Mouse (Mus musculus) retina, adult 2 months (tissue): Measurements from ENCODE around the gene Ugt1a2.
"Not testable (repeated sequence)": the region's sequence is repeated elsewhere in the genome, so short reads cannot be mapped to it uniquely, and the experiment has no call there.

Experiments
- DNase-seq: peaks from one replicate; pipeline ENCODE4 v3.0.0-alpha.2; 2012; ENCODE audit warnings: low read depth, low spot score

Ugt1a2 gene

DNA sequence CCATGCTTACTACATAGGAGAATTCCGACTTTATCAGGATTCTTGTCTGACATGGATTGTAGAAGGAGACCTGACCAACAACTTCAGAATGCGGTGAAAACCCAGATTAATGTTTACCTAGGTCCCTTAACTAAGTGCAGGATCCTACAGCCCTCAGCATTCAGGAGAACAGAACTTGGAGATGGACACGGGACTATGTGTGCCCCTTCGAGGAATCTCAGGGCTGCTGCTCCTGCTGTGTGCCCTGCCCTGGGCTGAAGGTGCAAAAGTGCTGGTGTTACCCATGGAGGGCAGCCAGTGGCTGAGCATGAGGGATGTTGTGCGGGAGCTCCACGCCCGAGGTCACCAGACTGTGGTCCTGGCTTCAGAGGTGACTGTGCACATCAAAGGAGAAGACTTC lies at the start of gene Ugt1a2:
Gene Ugt1a2 (plus strand): TSS at position 146 of the 400 bp plus-strand sequence.
- DNase-seq = no peak

DNA sequence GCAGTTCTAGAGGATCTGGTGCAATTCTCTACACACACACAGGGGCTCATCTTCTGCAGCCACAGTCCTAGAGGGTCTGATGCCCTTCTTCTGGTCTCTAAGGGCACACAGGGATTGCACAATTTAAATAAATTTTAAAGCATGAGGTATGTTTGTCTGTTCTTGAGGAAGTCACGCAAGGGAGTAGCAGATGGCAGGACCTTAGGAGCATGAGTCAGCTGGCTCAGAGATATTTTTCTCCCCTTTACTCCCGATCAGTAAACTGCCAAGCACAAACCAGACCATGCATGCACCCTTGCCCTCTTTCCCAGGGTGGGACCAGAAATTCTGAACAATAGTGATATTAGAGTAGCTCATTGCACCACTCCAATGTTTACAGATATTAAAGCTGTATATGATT lies 42.0 kb upstream of the Ugt1a2 start:
- DNase-seq = no peak

DNA sequence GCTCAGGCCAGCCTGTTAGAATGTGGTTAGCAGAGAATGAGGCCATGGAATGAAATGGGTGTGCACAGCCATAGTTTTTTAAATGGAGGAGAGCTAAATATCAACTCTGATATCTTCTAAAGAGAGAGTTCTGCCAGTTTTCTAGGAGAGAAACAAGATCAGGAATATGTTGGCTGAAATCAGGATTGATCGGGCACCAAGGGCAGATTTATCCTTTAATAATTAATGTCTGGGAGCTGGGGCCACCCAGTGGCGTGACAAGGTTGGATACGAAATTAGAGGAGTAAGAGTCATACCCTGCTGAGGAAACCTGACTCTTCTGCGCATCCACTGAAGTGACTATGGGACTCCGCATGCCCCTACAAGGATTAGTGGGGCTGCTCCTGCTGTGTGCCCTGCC lies 34.7 kb upstream of the Ugt1a2 start, which contains the start of gene Ugt1a5:
Gene Ugt1a5 (plus strand): TSS at position 302 of the 400 bp plus-strand sequence.
- DNase-seq = no peak

DNA sequence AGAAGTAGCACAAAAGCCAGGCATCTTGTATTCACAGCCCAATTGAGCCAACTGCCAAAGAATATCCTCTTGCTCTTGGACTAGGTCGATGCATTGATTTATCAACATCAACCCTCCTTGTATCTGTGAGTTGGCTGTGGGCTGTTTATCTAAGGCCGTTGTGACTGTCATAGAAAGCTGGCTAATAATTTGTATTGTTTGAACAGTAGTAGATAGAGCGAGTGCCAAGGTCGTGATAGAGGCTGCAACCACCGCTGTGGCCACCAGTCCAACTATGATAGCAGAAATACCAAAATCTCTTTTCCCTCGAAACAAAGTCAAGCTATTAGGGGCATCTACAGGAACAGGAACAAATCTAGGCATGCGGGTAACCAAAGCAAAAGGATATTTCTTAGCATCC lies 28.2 kb upstream of the Ugt1a2 start:
- DNase-seq = not testable (repeated sequence)

DNA sequence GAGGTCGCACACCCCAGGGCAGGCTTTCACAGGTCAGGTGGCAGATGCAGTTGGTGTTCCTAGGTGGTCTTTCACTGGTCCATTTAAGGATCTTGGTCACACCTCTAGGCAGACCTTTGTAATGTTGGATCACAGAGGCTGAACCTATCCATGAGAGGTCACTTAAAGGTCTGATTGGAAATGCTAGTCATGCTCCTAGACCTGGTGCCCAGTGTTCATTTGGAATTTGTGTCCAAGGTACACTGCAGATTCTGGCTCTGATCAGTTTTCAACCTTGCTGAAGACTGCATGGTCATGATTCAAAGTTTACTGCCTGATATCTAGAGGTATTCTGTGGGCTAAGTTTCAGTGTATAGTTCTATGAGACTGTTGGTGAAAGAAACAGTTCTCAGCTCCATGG lies 20.7 kb upstream of the Ugt1a2 start:
- no peak for DNase-seq

DNA sequence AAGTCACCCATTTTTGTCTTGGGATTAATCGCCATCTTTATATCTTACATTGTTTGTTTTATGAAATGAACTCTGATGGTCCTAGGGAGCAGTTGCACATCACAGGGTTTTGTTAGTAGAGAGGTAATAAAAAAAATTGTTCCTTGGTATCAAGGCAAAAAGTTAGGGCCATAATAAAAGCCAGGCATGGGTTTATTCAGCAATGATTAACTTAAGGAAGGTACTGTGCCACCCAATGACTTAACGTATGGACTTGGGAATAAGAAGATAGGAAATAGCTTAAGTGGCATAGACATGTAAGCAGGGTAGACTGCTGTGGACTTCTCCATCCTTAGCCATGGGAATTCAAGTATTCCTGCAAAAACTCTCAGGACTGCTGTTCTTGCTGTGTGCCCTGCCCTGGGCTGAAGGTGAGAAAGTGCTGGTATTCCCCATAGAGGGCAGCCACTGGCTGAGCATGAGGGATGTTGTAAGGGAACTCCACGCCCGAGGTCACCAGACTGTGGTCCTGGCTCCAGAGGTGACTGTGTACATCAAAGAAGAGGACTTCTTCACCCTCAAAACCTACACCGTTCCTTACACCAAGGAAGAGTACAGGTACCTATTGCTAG lies 14.0 kb upstream of the Ugt1a2 start:
- no peak for DNase-seq

DNA sequence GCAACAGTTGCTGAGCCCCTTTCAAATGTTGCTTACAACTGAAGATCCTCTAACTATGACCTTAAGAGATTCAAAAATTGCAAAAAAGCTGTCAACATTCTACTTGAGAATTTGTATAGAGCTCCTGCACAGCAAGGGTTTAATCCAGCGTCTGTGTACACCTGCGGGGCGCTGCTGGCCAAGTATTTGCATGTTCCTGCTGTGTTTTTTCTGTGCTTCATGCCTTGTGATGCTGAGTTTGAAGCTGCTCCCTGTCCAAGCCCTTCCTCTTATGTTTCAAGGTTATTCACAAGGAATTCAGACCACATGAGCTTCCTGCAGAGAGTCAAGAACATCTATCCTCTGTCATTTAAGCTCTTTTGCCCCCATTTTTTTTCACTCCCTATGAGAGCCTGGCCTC lies 8.3 kb upstream of the Ugt1a2 start:
- DNase-seq = no peak

DNA sequence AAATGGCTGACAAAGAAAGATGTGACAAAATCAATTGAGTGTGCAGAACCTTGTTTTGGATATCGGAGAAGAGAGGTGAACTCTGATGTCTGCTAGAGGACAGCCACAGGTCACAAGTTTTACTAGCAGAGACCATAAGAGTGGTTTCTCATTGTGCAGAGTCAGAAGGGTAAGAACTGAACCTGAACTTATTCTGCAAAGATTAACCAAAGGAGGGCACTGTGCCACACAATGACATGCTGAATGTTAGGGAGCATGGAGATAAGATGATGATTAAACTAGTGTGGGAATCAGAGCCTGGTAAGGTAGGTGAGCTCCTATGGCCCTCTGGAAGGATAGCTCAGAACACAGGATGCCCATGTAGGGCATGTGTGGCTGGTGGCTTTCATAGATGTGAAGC lies 4.7 kb upstream of the Ugt1a2 start:
- DNase-seq = no peak

DNA sequence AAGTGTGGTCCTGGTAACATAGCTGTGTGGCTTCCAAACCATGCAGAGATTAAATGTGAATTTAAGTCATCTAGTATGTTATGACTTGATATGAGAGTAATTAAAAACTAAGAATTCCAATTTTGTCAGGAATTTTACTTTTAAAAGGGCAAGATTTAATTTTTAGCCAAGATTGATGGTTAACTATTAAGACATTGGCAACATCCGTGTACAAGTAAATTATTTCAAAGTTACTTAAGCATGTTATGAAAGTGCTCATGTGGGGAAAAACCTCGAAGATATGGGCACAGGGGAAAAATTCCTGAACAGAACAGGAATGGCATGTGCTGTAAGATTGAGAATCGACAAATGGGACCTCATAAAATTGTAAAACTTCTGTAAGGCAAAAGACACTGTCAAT lies 3.0 kb upstream of the Ugt1a2 start:
- DNase-seq = no peak

DNA sequence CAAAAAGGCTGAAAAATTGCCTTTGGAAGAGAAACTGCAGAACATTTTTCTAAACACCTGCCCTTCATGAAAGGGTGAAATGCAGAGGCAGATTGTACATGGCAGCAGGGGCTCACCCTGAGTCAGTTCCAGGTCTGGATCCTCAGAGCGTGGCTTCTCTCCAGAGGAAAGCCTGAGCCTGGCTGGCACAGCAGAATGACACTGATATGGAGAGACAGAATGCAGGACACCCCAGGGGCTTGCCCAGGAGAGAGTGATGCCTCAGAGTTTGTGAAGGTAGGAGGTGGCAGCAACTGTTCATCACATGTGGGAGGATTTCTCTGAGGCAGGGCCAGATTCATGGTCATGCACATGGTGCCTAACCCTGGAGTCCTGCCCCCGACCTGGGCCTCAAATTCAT lies 405 bp upstream of the Ugt1a2 start:
- no peak for DNase-seq

DNA sequence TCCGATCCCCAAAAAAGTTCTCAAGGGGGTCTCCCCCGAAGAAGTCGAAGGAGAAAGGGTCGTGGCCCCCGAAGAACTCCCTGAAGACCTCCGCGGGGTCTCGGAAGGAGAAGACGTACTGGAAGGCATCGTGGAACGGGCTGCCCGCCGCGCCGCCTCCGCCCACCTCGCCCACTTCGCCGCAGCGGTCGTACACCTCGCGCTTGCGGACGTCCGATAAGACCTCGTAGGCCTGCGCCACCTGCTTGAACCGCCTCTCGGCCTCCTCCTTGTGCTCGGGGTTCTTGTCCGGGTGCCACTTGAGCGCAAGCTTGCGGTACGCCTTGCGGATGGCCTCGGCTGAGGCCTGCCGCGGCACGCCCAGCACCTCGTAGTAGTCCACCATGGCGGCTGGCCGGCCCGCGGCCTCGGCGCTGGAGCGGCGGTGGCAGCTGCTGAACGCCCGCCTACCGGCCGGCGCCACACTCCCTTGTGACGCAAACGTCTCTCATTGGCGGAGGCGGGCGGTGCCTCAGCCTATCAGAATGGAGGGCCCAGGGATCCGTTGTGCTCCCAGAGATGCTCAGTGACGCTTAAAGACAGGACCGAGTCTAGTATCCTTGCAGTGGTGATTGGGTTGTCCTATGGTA lies 5.0 kb downstream of the Ugt1a2 start, which contains the start of gene Dnajb3:
Gene Dnajb3 (minus strand): TSS at position 489 of the 629 bp plus-strand sequence.
- DNase-seq = no peak

DNA sequence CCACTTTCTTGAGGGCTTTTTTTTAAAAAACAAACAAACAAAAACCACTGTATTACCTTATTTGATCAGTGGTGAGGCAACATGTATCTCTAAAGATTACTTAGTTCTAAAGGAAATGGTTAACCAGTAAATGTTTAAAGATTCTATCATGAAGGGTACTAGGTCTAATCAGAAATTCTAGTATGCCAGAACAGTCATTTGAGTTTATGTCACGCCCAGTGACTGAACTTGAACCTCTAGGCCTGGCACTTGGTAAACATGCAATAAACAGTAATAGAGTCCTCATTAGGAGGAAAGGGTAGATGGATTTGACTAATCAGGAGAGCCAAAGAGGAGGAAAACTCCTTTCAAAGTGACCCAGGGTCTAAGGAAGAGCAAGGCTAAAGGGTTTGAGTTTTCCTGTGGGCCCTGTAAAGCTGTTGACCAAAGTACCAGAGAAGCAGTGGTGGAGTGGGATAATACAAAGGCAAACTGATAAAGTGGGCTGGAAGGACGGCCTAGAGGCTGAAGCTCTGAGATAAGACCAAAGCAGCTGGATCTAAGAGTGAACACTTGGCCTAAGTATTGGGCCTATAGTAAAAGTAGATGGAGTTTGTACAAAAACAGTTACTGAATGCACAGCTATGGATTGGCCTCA lies 6.6 kb downstream of the Ugt1a2 start:
- DNase-seq = no peak

DNA sequence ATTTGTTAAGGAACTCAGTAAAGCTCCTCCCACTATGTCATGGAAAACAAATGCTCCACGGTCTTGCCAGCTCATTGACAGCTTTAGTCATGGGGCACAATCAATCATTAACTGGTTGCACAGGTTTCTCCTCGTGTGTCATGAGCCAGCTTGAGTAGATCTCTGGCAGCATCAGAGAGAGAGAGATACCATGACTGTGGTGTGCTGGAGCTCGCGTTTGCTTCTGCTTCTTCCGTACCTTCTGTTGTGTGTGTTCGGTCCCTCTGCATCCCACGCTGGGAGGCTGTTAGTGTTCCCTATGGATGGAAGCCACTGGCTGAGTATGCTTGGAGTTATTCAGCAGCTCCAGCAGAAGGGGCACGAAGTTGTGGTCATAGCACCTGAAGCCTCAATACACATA lies 11.4 kb downstream of the Ugt1a2 start, which contains the start of gene Ugt1a1:
Gene Ugt1a1 (plus strand): TSS at position 148 of the 400 bp plus-strand sequence.
- no peak for DNase-seq

DNA sequence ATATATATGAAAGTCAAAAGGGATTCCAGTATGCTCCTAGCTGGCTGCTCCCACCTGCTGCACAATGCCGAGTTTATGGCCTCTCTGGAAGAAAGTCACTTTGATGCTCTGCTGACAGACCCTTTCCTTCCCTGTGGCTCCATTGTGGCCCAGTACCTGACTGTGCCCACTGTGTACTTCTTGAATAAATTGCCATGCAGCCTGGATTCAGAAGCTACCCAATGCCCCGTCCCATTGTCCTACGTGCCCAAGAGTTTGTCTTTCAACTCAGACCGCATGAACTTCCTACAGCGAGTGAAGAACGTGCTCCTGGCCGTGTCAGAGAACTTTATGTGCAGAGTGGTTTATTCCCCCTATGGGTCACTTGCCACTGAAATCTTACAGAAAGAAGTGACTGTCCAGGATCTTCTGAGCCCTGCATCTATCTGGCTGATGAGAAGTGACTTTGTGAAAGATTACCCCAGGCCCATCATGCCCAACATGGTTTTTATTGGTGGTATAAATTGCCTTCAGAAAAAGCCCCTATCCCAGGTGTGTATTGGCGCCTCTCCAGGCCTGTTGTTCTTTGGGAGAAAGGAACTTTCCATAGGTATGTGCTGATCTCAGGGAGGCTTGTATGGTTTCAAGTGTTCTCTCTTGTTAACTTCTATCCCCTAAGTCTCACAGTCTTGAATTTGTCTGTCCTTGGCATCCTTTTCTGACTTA lies 12.1 kb downstream of the Ugt1a2 start:
- DNase-seq = no peak

DNA sequence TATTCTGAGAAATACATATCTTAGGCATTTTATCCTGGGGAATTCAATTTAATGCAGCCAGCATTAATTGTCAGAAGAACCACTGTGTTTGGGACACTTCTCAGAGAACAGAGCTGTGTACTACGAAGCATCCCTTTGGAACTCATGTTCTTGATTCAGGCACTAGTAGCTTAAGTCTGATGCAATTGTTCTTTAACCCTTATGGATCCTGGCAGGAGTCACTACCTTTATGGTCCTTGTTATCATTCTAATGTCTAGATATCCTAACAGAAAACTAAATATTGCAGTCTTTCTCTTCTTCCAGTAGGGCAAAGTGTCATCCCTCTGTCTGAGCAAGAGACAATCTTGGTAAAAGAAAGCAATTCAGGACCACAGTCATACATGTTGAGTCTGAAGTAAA lies 12.7 kb downstream of the Ugt1a2 start:
- no peak for DNase-seq

DNA sequence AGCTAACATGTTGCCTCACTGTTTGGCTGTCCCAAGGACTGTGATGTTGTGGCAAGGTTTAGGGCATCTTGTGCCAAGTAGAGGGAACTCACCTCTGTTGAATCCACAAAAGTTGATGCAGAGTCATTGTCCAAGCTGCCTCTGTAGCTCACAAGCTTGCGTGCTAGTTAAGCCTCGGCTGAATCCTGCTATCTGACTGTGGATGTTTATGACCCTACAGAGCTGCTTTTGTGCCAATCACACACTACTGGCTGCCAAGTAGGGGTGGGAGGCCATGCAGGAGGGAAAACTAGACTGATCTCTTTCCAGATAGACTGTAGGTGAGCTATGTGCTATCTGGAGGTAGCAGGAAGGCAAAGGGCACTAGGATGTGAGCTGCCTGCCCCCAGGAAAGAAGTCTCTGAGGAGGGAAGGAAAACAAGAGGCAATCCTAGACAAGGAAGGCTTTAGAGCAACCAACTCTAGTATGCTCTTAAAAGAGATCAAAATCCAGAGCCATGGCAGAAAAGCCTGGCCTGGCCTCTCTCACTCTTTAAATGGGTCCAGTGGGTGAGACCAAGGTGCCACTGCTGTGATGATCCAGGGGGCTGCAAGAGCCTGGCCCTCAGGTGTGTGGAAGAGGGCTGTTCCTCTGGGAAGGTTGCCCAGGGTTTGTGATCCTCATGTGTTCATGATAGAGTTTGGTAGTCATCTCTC lies 13.5 kb downstream of the Ugt1a2 start:
- DNase-seq = no peak

DNA sequence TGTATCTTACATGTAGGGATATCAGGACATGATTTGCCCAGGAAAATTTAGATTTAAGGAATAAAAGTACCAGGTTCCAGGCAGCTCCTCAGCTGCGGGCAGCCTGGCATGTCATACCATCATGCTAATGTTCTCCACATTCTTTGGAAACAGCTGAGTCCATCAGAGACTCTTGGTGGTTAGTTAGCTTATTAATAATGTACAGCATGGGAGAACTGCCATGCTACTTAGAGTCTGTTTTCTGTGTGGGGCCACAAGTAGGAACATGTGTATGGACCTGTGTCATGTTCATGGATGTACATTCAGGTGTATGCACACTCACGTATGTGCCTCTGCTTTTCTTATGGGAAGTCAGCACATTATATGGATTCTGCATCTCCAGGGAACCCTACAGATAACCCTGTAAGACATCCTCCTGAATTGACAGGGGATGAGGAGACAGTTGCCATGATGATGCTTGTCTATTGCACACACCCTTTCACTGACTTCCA lies 14.1 kb downstream of the Ugt1a2 start:
- no peak for DNase-seq

DNA sequence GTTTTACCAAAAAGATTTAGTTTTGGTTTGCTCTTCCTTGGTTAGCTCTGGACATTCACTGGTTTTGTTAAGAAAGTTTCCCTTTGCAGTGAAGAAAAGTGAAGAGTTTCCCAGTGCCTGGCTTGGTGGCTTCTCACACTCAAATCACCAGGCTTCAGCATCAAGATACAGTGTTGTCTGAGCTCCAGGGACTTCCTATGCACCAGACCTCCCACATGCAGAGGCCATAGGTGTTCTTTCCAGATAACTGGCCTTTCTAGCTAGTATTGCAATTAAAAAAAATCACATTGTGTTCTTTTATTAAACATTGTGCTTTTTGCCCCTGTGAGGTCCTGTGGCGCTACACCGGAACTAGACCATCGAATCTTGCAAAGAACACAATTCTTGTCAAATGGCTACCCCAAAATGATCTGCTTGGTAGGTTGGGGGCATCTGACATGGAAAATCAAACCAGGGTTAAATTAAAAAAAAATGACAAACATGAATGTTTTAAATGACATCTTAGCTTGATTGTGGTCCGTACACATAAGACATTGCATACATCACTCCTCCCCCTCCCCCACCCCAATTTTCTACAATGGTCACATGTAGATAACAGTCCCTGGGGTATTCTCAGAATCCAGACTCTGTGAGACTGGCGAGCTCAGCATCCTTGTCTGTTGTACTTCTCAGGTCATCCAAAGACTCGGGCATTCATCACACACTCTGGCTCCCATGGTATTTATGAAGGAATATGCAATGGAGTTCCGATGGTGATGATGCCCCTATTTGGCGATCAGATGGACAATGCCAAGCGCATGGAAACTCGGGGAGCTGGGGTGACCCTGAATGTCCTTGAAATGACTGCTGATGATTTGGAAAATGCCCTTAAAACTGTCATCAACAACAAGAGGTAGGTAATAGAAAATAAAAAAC lies 15.3 kb downstream of the Ugt1a2 start:
- no peak for DNase-seq

DNA sequence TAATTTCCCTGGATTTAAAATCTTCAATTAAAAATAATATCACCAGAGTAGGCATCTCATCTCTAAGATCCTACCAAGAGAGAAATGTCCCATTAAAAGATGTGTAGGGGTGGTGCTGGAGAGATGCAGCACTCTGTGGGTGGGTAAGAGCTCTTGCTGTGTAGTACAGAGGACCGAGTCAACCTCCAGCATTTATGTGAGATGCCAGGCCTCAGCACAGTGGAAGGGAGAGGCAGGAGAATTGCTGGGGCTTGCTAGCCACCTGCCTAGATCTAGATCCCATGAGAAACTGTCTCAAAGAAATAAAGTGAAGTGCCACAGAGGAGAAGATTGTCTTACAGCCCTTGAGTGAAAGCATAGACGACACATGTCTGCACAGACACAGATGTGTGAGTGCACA lies 16.1 kb downstream of the Ugt1a2 start:
- no peak for DNase-seq

DNA sequence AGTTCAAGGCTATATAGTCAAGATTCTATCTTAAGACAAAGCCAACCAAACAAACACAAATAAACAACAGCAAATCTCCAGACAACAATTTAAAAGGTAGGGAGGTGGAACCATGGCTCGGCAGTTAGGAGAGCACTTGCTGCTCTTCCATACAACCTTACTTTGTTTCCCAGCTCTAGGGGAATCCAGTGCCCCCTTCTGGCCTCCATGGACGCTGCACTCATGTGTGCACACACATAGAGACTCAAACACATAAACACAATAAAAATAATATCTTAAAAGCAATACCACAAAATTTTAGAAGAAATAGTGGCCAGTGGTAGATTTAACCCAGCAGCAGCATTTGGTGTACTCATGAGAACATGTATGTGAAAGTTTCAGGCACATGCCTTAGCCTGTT lies 16.7 kb downstream of the Ugt1a2 start:
- DNase-seq = no peak

DNA sequence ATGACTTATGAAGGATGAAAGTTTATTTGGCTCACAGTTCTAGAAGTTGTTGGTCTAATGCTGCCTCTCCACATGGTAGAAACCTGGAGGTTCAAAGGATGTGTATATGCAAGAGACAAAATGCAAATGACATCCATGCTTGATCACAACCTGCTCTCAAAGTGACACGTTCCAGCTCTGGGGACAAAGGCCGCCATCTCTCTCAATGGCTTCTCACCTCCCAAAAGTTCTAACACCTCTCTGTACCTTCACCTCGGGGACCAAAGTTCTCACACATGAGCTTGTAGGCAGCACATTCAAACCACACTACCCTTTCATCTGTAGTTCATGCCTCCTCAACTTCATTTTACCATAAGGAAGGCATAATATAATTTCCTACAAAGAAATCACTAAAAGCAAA lies 17.2 kb downstream of the Ugt1a2 start:
- no peak for DNase-seq
